Mouse (Mus musculus) megakaryocyte progenitor cell, adult 5-6 weeks (primary cell): Measurements from ENCODE around the gene Sos2. TPM values are rescaled to one million over a fixed set of nuclear protein-coding genes. Genes with fewer than 3 reads are reported as not detected.

ENCODE experiments used
- total RNA-seq, 2 experiments: library from RNA; stranded (forward) in 1 of 2; stranded (reverse) in 1 of 2; fragments of 157-497, 149-512 nt in 1 of 2; fragments of 200-1000 nt in 1 of 2; gene quantifications; 2 replicates each; pipeline versions ENCODE4 v1.2.3 to v1.2.4; 2015 to 2017

Sos2 gene
- total RNA-seq, 2 experiments from 2014 or later: 25.5 to 47.1 TPM

Other genes with a start within 250 kb of the Sos2 start
- gene Vcpkmt, start 98.8 kb downstream of the Sos2 start, total RNA-seq (2015): 15.0 and 15.3 TPM in 2 replicates
- 10.5 and 17.5 TPM in 2 replicates for gene Vcpkmt, start 98.8 kb downstream of the Sos2 start, total RNA-seq (2017)
- gene L2hgdh, start 43.0 kb upstream of the Sos2 start, total RNA-seq (2015): 13.6 and 21.3 TPM in 2 replicates
- gene L2hgdh, start 43.0 kb upstream of the Sos2 start, total RNA-seq (2017): 33.9 and 35.8 TPM in 2 replicates
- gene Atp5s, start 43.1 kb upstream of the Sos2 start, total RNA-seq (2015): 21.3 and 31.6 TPM in 2 replicates
- gene Atp5s, start 43.1 kb upstream of the Sos2 start, total RNA-seq (2017): 8.9 and 15.1 TPM in 2 replicates
- gene Cdkl1, start 109.4 kb upstream of the Sos2 start, total RNA-seq (2015): not detected in 2 replicates
- not detected in 2 replicates for gene Cdkl1, start 109.4 kb upstream of the Sos2 start, total RNA-seq (2017)
- 0.79 and 1.4 TPM in 2 replicates for gene Atl1, start 210.8 kb upstream of the Sos2 start, total RNA-seq (2015)
- gene Atl1, start 210.8 kb upstream of the Sos2 start, total RNA-seq (2017): 1.4 and 2.6 TPM in 2 replicates
- 14.9 and 17.7 TPM in 2 replicates for gene Map4k5, start 211.3 kb upstream of the Sos2 start, total RNA-seq (2015)
- 16.8 and 18.0 TPM in 2 replicates for gene Map4k5, start 211.3 kb upstream of the Sos2 start, total RNA-seq (2017)